Mouse (Mus musculus) c-Kit-positive CD71-positive TER-119-negative erythroid progenitor cells, embryonic 14.5 days (primary cell): Measurements from ENCODE around the gene Sos1.

Source experiments
- DNase-seq: peaks from one replicate; pipeline ENCODE4 v3.0.0-alpha.2; 2013; ENCODE audit warnings: low read depth

Gene Sos1

DNA sequence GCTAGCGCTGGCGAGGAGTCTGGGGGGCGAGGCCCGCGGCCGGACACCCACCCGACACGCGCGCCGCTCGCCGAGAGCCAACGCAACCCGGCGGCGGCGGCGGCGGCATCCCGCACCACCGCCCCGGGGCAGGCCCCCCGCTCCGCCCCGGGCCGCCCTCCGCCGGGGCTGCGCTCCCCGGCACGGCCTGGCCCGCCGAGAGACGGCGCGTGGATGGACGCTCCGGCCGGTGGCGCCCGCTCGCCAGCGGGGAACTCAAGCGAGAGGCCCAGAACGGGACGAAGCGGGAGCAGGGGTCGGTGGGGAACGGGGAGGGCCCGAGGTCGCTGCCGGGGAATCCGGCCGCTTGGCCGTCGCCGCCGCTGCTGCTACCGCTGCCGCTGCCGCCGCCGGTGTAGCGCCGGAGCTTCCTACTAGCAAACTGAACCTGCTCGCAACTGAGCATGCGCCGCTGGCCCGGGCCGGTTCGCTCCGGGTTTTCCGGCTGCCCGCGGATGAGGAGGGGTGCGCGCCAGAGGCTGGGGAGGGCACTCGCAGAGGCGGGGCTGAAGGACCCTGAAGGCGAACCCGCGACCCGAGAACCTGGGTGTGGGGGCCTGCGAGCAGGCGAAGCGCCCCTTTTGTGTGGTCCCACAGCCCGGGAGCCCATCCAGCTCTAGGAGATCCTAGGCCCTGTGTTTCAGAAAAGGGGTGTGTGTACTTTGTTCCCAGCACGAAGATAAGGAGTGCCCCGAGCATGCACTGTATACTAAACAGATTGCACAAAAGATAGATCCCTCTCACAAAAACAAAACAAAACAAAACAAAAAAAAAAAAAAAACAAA, at the start of gene Sos1:
Sos1 (minus strand) TSS at position 423 of the 824 bp plus-strand sequence.
- peak; percentile 85 for DNase-seq

DNA sequence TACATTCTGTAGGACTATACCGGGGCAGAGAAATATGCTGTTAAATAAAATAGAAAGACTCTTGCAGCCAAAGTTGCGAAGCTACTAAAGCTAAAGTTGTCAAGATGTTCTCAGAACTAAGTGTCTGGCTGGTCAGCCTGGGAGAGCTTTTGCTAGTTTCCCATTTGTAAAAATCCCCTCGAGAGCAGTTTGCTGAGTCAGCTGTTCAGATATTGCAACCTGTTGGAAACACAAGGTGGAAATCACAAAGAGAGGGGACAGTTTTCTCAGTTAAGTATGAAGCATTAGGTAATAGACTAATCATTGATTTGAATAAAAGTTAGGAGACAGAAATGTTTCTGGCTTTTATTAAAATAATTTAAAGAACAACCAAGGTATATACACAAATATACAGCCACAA, 43.0 kb upstream of the Sos1 start:
- no peak for DNase-seq

DNA sequence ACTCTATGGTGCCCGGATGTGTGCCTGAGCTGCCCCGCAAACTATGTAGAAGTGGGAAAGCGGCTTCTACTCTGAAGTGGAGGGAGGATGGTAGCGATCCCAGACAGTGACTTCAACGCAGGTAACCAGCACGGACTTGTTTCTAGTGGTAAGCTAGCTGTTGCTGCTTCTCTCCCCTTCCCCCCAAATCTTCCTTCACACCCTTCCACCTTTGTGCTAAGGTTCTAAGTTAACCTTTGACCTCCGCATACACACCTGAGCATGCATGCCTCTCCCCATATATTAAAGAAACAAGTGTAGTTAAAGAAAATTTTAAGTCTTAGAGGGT, 41.9 kb upstream of the Sos1 start:
- DNase-seq: no peak

DNA sequence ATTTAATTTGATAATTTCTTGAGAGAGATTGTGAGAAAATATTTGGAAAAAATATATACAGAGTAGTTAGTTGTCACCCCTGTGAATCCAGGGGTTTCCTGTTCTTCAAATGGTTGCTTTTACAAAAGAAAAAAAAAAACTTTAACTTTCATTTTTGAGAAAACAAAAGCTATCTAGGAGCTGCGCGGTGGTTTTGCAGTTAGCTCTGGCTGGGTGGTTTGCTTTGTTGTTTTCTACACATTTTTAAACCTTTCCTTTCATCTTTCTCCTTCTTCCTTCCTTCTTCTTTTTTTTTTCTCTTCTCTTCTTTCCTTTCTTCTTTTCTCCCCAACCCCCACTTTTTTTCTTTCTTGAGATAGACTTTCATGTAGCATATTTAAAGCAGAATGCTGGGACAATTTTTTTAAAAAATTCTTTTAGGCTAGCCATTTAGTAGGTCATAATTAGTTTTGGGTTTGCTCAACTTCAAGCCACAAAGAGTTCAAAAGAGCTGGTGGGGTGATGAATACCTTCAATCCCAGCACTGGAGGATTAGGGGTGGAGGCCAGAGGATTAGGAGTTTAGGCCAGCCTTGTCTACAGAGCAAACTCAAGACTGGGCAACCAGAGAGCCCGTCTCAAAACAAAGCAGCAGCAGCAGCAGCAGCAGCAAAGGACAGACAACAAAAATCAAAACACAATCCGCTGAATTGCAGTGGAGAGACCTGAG, 41.4 kb upstream of the Sos1 start:
- no peak for DNase-seq

DNA sequence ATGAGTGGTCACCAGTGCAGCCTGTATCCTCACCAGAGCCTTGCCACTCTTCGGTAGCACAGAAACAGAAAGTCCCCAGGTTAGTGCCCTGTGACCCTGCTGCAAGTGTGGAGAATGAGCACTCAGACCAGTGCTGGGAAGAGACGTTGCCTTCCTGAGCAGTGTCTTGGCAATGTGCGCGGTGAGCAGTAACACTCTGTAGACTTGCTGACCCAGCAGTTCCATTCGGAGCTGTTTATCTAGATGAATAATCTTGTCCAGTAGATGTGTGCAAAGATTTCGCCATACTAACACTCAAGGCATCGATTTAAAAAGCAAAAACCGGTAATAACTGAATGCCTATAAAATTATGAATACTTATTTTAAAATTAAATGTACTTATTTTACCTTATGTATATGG, 40.3 kb upstream of the Sos1 start:
- DNase-seq: no peak

DNA sequence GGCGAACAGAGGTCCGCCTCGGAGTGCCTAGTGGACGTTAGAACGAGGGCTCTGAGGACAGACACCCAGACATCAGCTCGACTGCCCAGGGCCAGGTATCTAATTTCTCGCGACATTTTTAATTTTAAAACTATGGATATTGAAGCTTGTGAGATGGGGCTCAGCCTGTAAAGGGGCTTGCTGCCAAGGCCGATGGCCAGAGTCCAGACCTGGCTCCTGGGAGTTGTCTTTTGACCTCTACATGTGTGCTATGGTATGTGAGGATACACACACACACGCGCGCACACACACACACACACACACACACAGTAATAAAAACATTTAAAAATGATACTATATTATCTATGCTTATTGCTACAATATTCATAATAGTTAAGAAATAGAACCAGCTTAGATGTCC, 38.6 kb upstream of the Sos1 start:
- DNase-seq: no peak

DNA sequence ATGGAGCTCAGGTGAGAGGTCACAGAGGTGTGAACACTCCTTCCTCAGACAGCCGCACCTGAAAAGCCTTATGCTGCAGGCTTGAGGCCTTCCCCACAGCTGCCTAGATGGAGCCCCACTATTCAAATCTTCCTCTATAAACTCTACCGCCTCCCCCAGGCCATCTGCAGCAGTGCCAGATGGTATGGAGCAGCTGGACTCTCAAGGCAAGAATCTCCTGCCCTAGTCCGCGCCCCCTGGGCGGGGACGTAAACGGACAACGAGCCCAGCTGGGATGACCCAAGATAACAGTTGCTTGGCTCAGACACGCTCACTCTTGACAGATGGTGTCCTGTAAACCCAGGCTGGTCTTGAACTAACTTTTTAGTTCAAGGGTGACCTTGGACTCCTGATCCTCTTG, 37.0 kb upstream of the Sos1 start:
- no peak for DNase-seq

DNA sequence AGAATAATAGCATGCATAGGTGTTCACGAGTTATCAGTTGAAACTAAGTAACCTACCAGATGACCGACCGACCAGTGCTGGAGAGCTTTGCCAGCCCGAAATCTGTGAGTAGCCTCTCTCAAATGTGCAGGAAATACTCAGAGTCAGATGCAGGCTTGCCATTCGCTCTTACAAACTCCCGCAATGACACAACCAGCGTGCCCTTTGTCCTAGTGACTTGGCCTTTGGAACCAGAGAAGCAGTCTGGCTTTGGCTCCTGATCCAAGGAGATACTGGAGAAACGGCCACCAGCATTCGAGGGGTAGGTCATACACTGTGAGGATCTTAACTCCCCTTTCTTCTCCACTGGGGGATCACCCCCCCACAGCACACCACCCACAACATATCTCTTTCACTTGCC, 35.7 kb upstream of the Sos1 start:
- DNase-seq: no peak

DNA sequence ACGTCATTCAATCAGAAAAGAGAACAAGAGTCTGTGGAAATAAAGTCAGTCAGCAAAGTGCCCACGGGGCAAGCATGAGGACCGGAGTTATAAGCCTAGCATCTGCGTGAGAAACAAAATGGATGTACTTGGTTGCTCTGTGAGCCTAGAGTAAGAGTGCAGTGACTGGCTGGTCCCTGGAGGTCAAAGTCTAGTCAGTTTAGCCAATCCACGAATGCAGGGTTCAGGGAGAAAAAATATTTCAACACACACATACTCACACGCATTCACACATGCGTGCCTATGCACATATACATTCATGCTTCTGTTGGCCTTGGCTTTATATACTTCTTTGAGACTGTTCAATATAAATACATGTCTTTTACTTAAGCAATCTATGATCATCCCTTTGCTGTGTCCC, 35.3 kb upstream of the Sos1 start:
- no peak for DNase-seq

DNA sequence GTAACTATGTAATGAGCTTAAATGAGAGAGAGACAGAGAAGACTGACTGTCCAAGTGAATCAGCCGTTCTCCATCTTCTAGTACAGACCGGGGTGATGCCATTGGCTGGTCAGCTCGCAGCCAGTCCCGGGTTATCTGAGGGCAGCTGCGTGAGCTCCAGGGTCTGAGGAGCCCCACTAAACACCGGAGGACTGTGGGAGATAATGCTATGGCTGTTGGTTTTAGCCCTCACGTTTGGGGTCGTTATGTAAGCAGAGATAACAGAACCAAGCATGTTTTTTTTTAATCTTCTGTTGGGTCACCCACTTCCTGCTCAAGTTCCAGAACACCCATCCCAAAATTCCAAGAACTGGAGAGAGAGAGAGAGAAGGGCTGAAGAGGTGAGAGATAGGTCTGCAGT, 33.5 kb upstream of the Sos1 start:
- DNase-seq: no peak

DNA sequence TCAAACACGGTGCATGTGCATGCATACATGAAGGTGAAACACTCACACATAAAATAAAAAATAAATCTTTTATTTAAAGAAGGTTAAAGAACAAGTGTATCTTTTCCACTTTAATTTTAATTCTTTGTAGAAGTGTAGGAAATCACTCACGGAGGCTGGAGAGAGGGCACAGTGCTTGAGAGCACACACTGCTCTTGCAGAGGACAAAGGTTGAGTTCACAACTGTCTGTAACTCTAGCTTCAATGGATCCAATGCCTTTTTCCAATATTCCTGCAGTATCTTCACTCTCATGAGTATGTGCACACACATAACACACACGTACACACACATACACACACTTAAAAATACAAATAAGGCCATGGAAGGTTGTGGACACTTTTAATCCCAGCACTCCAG, 30.2 kb upstream of the Sos1 start:
- DNase-seq: no peak

DNA sequence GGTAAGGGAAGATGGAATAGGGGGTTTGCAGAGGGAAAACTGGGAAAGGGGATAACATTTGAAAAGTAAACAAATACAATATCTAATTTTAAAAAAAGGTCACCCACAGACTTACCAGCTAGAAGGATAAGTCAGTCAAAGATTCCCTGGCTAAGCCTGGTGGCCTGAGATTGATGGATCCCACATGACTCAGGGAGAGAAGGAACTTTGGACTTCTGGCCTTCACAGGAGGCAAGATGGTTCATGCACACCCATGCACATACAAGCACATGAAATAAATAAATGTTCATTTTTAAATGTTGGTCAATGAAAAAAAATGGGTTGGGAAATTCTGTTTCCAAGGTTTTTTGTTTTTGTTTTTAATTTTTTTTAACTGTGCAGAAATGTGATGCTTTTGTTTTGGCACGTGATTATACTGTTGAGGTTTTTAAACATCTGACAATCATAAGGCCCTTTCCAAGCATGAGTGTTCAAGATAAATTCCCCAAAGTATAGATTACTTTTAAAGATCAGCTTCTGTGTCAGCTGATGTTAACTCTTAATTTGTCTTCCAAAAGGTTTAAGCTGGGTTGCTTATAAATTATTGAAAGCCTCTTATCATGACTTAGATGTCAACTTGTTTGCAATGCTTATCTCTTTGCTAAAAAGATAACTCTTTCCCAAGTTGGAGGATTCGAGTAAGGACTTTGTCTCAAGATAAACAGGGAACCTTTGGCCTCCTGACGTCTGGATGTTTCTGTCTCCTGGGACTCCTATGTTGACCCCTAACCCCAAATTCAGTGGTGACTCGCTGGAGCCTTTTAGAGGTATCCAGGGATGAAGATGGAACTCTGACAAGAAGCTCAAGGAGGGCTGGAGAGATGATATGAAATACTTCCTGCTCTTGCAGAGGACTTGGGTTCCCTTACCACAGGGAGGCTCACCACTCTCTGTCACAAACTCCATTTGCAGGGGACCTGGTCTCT, 29.5 kb upstream of the Sos1 start:
- no peak for DNase-seq

DNA sequence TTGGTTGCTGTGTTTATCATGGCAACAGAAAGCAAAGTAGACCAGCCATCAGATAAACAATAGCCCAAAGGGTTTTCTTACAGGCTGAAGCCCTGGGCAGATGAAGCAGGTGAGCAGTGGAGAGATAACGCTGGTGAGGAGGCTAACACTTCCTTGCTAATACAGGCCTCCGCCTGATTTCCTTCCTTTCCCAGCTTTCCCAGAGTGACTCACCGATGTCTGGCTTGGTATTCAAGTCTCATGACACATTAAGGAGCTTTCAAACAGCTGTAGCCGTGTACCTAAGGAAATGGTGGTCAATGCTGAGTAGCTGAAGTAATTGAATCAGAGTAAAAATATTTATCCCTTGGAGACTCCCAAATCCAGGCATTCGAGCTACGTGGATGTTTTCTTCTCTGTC, 25.5 kb upstream of the Sos1 start:
- DNase-seq: no peak

DNA sequence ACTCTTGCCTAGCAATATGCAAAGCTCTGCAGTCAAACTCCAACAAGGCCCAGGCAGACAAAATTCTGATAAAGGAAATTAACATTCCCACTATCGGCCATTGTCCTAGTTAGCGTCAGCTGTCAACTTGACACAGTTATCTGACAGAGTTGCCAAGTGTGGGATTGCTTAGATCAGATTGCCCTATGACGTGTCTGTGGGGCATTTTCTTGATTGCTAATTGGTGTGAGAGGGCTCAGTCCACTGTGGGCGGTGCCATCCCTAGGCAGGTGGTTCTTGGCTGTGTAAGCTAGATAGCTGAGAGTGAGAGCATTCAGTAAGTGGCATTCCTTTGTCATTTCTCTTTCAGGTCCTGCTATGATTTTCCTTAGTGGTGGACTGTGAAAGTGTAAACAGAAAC, 25.1 kb upstream of the Sos1 start:
- no peak for DNase-seq

DNA sequence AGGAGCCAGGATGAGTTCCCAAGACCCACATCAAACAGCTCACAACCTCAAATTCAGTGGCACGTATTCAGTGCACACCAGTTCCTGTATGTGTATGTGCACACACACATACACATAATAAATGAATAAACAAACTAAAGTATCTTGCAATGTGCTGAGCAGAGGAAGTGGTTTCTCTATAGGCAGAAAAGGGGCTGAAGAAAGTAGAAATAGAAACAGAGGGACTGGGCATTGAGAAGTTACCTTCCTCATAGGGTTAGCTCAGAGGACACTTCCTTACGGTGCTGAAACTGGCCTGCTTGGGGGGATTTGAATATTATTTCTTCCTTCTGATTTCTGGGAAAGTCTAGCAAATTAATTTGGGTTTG, 21.5 kb upstream of the Sos1 start:
- DNase-seq: no peak

DNA sequence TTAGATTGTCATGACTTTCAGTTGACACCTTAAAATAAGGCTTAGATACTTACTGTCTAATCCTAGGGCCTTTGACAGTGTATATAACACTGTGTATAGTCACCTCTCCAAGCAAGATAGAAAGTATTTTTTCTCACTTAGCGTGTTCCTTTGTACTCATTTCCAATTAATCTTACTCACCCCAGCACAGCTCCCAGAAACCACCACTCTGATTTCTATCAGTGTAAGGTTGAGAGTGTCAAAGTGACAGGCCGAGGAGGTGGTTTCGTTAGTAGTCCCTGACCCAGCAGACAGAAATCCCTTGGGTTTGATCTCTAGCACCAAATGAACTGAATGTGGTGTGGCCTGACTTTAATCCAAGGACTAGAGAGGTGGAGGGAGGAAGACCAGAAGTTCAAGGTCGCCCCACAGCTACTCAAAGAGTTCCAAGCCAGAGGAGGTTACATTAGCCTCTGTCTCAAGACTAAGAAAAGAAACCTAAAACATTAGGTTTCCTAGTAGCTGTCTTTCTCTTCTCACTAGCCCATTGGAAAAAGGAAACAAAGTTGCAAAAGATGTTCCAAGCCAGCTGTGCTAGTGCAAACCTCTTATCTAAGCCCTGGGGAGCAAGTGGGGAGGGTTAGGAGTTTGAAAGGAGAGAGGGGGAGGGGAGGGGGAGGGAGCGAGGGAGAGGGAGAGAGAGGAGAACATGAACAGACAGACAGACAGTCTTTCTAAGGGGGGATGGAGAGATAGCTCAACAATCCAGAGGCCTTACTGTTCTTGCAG, 21.0 kb upstream of the Sos1 start:
- no peak for DNase-seq

DNA sequence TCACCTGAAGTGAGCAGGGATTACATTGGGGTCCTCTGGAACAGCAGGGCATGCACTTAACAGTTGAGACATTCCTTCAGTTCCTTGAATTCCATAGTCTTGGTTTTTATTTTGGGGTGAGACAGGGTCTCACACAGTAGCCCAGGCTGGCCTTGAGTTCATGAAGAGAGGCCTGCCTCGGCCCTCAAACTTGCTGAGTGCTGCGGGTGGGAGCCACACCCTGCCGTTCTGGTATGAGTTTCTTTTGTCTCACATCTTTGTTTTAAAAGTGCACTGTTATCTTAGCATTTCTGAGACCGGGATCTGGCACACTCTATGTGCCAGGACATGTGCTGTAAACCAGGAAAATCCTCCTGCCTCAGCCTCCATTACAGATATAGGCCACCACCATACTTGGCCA, 19.8 kb upstream of the Sos1 start:
- no peak for DNase-seq

DNA sequence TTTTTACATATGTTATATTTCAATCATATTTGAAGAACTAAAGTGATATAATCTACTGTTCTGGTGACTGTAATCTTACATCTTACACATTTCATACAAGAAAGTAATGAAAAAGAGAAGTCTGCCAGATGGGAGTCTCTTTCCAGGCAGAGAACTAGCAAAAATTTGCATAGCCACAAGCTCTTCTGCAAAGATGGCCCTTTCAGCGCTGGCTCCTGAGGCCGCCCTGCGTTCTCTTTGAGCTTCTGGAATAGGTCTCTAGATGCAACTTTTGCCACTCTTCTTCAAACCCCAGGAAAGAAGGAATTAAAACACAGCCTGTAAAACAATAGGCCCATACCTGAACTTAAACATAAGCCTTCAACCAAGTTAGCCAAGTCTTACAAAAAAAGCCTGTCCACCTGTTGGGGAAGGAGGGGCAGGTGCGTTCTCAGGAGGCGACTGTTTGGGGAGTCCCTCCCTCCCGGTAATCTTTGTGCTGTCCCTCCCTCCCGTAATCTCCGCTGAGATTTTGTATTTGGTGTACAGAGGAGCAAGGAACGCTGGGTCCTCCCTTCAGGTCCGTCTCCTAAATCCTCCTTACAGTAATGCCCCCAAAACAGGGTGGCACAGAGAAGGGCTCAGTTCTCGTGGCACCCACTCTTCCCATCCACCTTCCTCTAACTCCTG, 18.5 kb upstream of the Sos1 start:
- DNase-seq: no peak

DNA sequence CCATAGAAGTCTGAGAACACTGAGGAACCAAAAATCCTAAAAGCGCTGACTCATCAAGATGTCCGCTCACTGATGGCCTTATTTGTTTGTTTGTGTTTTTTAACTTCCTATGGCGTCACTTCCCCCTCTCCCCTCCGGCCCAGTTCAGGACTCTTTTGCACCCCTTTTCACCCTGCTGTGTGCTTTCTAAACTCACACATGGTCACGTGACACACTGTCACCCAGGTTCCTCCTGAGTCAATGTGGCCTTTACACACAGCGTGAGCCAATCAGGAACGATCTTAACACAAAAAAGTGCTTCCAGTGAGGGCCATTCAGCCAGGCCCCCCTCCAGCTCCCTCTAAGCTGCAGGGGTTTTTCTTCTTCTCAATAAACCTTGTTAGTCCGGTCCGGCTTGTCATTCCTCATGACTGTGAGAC, 16.9 kb upstream of the Sos1 start:
- no peak for DNase-seq

DNA sequence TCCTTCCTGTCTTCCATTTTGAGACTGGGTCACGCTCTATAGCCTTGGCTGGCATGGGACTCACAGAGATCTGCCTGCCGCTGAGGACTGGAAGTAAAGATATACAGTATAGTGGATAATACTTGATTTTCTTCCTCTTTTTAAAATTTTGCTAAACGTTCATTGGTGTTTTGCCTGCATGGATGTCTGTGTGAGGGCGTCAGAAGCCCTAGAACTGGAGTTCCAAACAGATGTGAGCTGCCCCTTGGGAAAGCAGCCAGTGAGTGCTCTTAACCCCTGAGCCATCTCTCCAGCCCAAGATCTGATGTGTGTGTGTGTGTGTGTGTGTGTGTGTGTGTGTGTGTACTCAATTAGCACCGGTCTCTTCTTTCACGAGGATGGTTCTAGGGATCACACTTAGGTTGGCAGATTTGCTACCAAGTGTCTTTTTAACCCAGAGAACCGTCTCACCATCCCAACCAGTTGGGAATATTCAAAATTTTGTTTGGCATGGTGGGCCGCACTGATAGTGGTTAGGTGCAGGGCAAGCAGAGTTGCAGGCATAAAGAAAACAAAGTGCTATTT, 16.4 kb upstream of the Sos1 start:
- DNase-seq: no peak

DNA sequence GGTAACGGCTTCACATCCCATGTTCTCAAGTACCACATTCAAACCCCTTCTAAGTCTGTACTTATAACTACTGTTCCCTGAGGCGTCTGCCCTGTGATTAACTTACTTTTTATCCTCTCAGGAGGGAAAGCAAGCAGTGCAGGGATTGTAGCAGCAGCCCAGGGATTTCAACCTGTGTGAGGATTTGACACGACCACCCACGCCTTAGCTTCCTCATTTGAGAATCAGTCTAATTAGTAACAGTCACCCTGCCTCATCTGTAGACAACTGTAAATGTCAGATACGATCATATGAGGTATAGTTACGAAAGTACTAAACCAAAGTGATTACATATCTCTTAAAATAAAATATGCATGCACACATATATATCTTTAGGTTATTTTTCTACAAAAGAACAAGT, 15.9 kb upstream of the Sos1 start:
- DNase-seq: no peak
